Mouse (Mus musculus) kidney, adult 2 months (tissue): ENCODE measurements around the gene Ddc. TPM values are rescaled to one million over a fixed set of nuclear protein-coding genes. Genes with fewer than 3 reads are reported as not detected.

ENCODE experiments used
- DNase-seq: peaks from one replicate; pipeline ENCODE4 v3.0.0; 2021
- H3K27ac ChIP-seq: fragments of 200-500 bp; 2 replicates; pipeline ENCODE4 v1.5.1; 2012; ENCODE audit warnings: low read depth, low read length, control low read depth, inconsistent platforms; ENCODE audit not compliant: insufficient read depth
- H3K27me3 ChIP-seq: fragments of 200-500 bp; replicated peaks from 2 replicates; pipeline ENCODE4 v1.6.1; 2012; ENCODE audit warnings: mild to moderate bottlenecking, moderate library complexity, low read length, inconsistent platforms; ENCODE audit not compliant: control insufficient read depth, insufficient read depth
- H3K36me3 ChIP-seq: fragments of 200-500 bp; 2 replicates; pipeline ENCODE4 v1.6.1; 2012; ENCODE audit warnings: mild to moderate bottlenecking, moderate library complexity, low read length, inconsistent platforms; ENCODE audit not compliant: control insufficient read depth, insufficient read depth
- H3K4me1 ChIP-seq: fragments of 200-500 bp; 2 replicates; pipeline ENCODE4 v1.6.1; 2011; ENCODE audit warnings: low read length; ENCODE audit not compliant: control insufficient read depth, insufficient read depth
- H3K4me3 ChIP-seq: fragments of 200-500 bp; 2 replicates; pipeline ENCODE4 v1.5.1; 2011; ENCODE audit warnings: mild to moderate bottlenecking, low read depth, low read length, control low read depth; ENCODE audit not compliant: insufficient read depth
- CTCF ChIP-seq: fragments of 200-500 bp; conservative IDR thresholded peaks from 2 replicates; pipeline ENCODE4 v1.5.1; 2011; ENCODE audit warnings: low read depth, mild to moderate bottlenecking, control low read depth, low read length, moderate library complexity, mixed read lengths; ENCODE audit not compliant: insufficient read depth, insufficient read length
- POLR2A ChIP-seq: fragments of 200-500 bp; IDR thresholded peaks from one replicate; pipeline ENCODE4 v1.6.1; 2011; ENCODE audit warnings: low read depth, low read length, control low read depth
- WGBS: fragments of 180-500 bp; shearing (Covaris S2); methylation state at CpG from one replicate; pipeline ENCODE4 v1.1.7; 2018; 5-methylcytosine and 5-hydroxymethylcytosine counted together
- polyA plus RNA-seq: library from polyadenylated mRNA; depleted of rRNA; stranded (reverse); fragments of >200 nt; gene quantifications from 2 replicates; pipeline ENCODE4 v1.2.3, GENCODE M21; 2012

The Ddc gene
- polyA plus RNA-seq, 1 experiment = 103 TPM

DNA sequence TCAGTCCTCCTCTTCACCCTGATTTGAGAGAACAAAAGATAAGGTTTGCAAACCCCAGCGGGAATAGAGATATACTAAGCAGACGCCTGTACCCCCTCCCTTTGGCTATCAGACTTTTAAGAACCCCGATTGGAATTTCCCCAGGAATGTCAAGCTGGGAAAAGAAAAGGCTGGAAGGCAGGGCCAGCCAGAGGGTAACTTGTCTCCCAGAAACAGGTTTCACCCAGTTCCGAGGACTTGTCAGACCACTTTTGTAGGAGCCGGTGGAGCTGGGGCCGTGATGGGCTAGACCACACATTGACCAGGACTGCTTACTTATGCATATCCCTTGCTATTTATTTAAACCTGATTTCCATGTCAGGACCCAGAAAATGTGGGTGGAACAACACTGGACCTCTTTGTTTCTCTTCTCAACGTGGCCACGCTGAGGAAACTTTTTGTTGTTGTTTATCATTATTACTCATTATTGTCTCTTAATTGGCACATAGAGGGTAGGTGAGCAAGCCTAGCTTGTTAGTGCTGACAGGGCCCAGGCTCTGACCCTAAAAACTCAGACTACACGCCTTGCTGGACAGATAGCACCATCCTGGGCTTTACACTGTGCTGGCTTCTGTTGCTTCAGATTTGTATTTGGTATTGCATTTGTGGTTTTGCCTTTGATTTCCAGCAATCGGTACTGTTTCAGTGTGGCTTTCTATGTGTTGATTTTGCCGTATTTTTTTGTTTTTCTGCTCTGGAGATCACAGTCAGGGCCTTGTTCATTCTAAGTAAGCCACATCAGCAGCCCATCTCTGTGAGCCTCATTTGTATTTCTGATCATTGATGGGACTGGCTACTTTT lies 68.6 kb downstream of the Ddc start:
- WGBS = 59% methylated on average over 11 of the region's 11 CpGs
- Histone ChIP-seq H3K36me3 (no peaks in the 10 kb centered on the region), H3K4me1 (peaks cover 14% of the 10 kb centered on the region), H3K4me3 (no peak overlapping the region), H3K27ac (no peak overlapping the region), H3K27me3 (no peaks in the 10 kb centered on the region)
- DNase-seq = peak; percentile 45
- TF ChIP-seq POLR2A (no peak), CTCF (no peak)

DNA sequence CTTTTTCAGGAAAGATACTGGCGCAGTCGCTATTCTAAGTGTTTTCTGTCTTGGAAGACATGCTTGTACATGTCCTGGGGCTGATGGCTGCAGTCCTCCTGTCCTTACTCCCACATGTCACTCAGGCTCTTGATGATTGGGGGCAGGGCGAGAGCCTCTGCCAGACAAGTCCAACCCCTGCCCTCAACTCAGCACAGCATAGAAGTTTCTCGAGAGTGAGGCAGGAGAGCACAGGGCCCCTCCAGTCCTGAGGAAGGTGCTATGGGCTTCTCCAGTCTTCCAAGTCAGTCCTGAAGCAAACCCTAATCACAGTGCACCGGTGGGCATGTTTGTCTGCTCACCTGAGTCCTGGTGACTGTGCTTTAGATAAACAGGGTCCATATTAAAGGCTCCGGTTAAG lies 69.2 kb downstream of the Ddc start:
- 53% methylated on average over 6 of the region's 6 CpGs for whole genome bisulfite sequencing
- peaks cover 14% of the 10 kb centered on the region for H3K4me1 ChIP-seq
- H3K4me3 ChIP-seq = no peak overlapping the region
- no peaks in the 10 kb centered on the region for H3K27me3 ChIP-seq
- TF ChIP-seq CTCF (no peak), POLR2A (no peak)
- DNase-seq = no peak
- no peaks in the 10 kb centered on the region for H3K36me3 ChIP-seq
- no peak overlapping the region for H3K27ac ChIP-seq

DNA sequence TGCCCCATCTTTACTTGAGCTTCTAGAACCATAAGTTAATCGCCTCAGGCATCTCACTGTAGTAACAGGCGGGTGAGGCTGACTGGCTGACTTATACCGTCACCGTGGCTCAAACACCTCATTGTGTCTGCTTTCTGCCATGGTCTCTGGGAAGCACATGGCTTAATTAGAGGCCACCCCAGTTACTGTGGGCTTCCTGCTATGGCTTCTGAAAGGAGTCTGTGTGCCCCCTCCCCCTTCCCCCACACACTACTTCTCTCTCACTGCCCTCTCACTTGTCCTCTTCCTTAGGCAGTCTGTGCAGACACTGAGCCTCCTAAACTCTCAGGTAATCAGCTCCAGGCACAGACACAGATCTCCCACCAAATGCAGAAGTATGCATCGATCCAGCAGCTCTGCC lies 69.7 kb downstream of the Ddc start:
- DNase-seq = no peak
- no peak for TF ChIP-seq CTCF
- TF ChIP-seq POLR2A = no peak
- Histone ChIP-seq H3K4me1 (peaks cover 14% of the 10 kb centered on the region), H3K27ac (no peak overlapping the region), H3K27me3 (no peaks in the 10 kb centered on the region), H3K36me3 (no peaks in the 10 kb centered on the region), H3K4me3 (no peak overlapping the region)
- 80% methylated on average over 5 of the region's 5 CpGs for WGBS

DNA sequence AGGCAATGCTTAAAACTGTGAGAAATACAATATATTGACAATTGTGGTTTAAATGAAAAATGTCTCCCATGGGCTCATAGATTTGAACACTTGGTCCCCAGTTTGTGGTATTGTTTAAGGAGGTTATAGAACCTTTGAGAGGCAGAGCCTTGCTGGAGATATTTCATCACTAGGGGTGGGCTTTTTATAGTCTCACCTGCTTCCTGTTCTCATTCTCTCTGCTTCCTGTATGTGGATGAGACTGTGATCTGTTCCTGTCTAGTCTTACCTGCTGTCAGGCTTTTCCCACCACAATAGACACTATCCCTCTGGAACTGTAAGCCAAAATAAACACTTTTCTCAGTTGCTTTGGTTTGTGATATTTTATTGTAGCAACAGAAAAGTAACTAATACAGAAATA lies 71.5 kb downstream of the Ddc start:
- Histone ChIP-seq H3K36me3 (no peaks in the 10 kb centered on the region), H3K4me1 (0 out of 2 replicates have a peak, but pooled peaks cover 4% of the 10 kb centered on the region), H3K4me3 (no peak overlapping the region), H3K27me3 (no peaks in the 10 kb centered on the region), H3K27ac (no peak overlapping the region)
- TF ChIP-seq CTCF (no peak), POLR2A (no peak)
- DNase-seq = no peak

DNA sequence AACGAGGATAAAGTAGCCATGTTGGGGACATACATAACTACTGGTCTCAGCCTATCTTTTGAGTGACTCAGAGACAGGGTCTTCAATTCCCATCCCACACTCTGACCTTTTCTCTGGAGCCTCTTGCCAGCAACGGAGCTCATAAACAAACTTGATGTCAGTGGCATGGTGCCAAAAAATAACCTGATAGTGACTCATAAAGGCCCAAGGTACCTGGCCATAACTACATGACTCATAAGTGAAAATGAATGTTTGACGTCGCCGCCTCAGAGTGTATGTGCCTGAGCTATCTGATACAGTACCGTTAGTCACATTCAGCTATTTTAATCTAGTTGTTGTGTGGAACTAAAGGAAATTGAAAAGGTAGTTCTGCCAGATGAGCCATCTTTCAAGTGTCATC lies 72.3 kb downstream of the Ddc start:
- no peaks in the 10 kb centered on the region for H3K27me3 ChIP-seq
- H3K27ac ChIP-seq = no peak overlapping the region
- H3K36me3 ChIP-seq = no peaks in the 10 kb centered on the region
- H3K4me1 ChIP-seq = no peaks in the 10 kb centered on the region
- no peak overlapping the region for H3K4me3 ChIP-seq
- 65% methylated on average over 6 of the region's 6 CpGs for WGBS
- no peak for TF ChIP-seq CTCF
- TF ChIP-seq POLR2A = no peak
- no peak for DNase-seq

DNA sequence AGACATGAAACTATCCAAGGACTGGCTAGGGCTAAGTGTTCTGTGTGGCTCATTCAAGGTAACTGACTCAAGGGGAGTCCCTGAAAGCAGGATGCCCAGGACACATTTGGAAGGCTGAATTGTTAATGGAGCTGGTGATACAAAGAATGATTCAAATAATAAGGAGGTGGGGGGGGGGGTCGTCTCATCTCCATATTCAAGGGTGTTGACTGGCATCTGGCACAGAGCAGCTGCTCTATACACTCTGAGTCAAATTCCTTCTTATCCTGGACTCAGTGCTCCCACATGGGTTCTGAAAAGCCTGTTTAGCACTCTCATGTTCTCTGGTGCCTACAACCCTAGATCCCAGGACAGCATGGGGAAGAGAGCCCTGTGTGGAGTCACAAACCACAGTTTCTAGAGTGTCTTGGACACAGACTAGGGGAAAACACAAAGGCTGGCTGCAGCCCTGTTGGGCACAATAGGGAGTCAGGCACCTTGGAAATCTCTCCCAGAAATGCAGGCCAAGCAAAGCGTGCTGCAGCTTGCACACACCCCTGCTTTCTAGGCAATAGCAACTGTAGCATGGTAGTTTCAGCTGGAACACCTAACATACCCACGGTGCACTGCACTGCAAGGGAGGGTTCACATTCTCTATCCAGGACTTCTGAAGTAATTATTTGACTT lies 72.8 kb downstream of the Ddc start:
- 81% methylated on average over 3 of the region's 3 CpGs for WGBS
- Histone ChIP-seq H3K27me3 (no peaks in the 10 kb centered on the region), H3K4me1 (no peaks in the 10 kb centered on the region), H3K4me3 (no peak overlapping the region), H3K36me3 (no peaks in the 10 kb centered on the region), H3K27ac (no peak overlapping the region)
- no peak for DNase-seq
- TF ChIP-seq CTCF (no peak), POLR2A (no peak)
